Mouse (Mus musculus) bone marrow macrophage, adult 2 months (primary cell): ENCODE results near the gene Tmem233.

Source experiments
- CTCF ChIP-seq: IDR thresholded peaks from 2 replicates; pipeline ENCODE4 v1.5.1; 2012; ENCODE audit warnings: low read depth, mild to moderate bottlenecking, low read length, moderate library complexity
- POLR2A ChIP-seq: IDR thresholded peaks from 2 replicates; pipeline ENCODE4 v1.6.1; 2012; ENCODE audit warnings: mild to moderate bottlenecking, low read depth, low read length, borderline replicate concordance

DNA sequence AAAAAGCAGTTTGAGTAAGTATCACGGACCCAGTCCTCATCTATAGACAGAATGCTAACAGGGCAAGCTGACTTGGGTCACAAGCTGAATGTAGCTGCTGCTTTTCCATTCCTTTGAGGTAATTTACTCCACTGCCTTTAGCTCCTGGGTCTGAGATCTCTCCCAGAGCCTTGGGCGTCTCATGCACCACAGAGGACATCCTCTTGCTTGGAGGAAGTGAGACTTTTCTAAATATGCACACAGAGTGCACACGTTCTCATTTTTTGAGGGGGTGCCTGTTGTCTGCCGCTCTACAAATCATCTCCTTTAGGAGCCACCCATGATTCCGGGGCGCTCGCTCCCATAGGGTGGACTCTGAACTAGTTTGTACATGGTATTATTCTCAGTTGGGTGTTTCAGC, 70.5 kb downstream of the Tmem233 start:
- TF ChIP-seq POLR2A (no peak), CTCF (no peak)
